Mouse (Mus musculus): ENCODE measurements around the gene Pank1.

DNA sequence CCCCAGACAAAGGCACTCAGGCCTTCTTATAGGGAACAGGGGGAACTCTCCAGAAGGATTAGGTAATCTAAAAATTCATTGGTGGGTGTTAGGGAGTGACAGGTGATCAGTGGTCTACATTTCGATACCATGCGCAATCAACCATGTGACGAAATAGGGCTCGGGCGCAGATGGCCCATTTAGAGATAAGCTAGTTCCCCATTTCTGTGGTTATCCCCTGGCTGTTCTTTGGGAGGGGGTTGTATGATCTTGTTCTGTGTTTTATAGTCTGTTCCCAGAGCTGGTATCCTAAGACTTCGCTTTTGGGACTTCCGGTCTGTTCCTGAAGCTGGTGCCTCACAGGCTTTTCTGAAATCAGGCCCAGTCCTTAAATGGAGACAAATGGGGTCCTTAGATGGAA lies 26.2 kb upstream of the Pank1 start:
- TF ChIP-seq POLR2A (IDR thresholded peaks at IDR 0.05; ENCODE audit: borderline replicate concordance, low read depth, low read length) (no peak), CTCF (IDR thresholded peaks at IDR 0.05; ENCODE audit: low read depth, low read length) (no peak)
